Mouse (Mus musculus): ENCODE data around the gene Gm38392. TPM values are rescaled to one million over a fixed set of nuclear protein-coding genes. Genes with fewer than 3 reads are reported as not detected.

Gene Gm38392
- polyA plus RNA-seq, 1 experiment from 2014 or later, result 0.33 TPM

GRCm38 (mm10) chr3:88210121-88210520 is 76.9 kb downstream of the Gm38392 start:
- WGBS, result 10% methylated on average over 2 of the region's 2 CpGs

DNA sequence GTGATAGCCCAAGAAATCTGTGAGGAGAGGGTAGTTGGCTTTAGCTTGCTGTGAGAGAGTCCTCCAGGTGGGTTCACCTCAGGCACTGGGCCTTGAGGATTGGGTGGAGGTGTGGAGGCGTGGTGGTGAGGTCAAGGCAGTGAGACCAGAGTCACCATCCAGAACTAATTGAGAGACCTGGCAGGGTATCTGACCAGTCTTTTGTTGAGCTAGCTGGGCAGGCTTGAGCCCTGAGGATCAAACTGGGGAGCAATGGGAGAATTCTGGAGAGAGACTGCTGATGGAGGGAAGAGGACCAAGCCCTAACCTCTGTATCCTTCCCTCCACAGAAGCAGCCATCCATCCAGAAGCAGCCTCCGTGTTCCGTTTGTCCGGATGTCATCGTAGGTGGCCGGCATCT is 77.7 kb downstream of the Gm38392 start:
- Histone ChIP-seq H3K9ac (peak overlapping the region; percentile 98), H3K9me3 (no peaks in the 10 kb centered on the region), H3K36me3 (0 out of 2 replicates have a peak, but pooled peaks cover 3% of the 10 kb centered on the region), H3K4me1 (replicated peaks) (peaks cover 67% of the 10 kb centered on the region), H3K27me3 (peaks cover 72% of the 10 kb centered on the region), H3K4me2 (peak overlapping the region; percentile 88), H3K4me3 (peak overlapping the region; percentile 82), H3K27ac (replicated peaks) (peak overlapping the region; percentile 98)
- no peak for ATAC-seq (ENCODE audit: low read depth)
- WGBS, result 2% methylated on average over 6 of the region's 6 CpGs

More at GRCm38 (mm10) chr3:88210121-88210520, 76.9 kb downstream of the Gm38392 start:
- H3K9me3 ChIP-seq, result no peaks in the 10 kb centered on the region
- H3K4me1 ChIP-seq (replicated peaks), result peaks cover 66% of the 10 kb centered on the region
- H3K27me3 ChIP-seq, result peaks cover 64% of the 10 kb centered on the region
- H3K9ac ChIP-seq, result peak overlapping the region; percentile 98
- H3K4me3 ChIP-seq, result peak overlapping the region; percentile 82
- peak overlapping the region; percentile 98 for H3K27ac ChIP-seq (replicated peaks)
- ATAC-seq (ENCODE audit: low read depth), result no peak
- H3K4me2 ChIP-seq, result peak overlapping the region; percentile 88
- H3K36me3 ChIP-seq, result 0 out of 2 replicates have a peak, but pooled peaks cover 10% of the 10 kb centered on the region

GRCm38 (mm10) chr3:88208226-88208720 is 78.7 kb downstream of the Gm38392 start:
- peaks cover 73% of the 10 kb centered on the region for H3K4me1 ChIP-seq (replicated peaks)
- no peaks in the 10 kb centered on the region for H3K9me3 ChIP-seq
- peaks cover 82% of the 10 kb centered on the region for H3K27me3 ChIP-seq
- H3K27ac ChIP-seq (replicated peaks), result peak overlapping the region; percentile 98
- peak overlapping the region; percentile 88 for H3K4me2 ChIP-seq
- WGBS, result 3% methylated on average over 3 of the region's 3 CpGs
- peak overlapping the region; percentile 82 for H3K4me3 ChIP-seq
- no peak for ATAC-seq (ENCODE audit: low read depth)
- 0 out of 2 replicates have a peak, but pooled peaks cover 3% of the 10 kb centered on the region for H3K36me3 ChIP-seq
- peak overlapping the region; percentile 98 for H3K9ac ChIP-seq

GRCm38 (mm10) chr3:88207451-88208100 is 79.4 kb downstream of the Gm38392 start:
- WGBS, result under 1% methylated on average over 15 of the region's 15 CpGs
- H3K4me3 ChIP-seq, result peak overlapping the region; percentile 82
- peaks cover 82% of the 10 kb centered on the region for H3K27me3 ChIP-seq
- 0 out of 2 replicates have a peak, but pooled peaks cover 3% of the 10 kb centered on the region for H3K36me3 ChIP-seq
- ATAC-seq (ENCODE audit: low read depth), result no peak
- no peaks in the 10 kb centered on the region for H3K9me3 ChIP-seq
- H3K4me2 ChIP-seq, result peak overlapping the region; percentile 88
- peaks cover 74% of the 10 kb centered on the region for H3K4me1 ChIP-seq (replicated peaks)
- H3K27ac ChIP-seq (replicated peaks), result peak overlapping the region; percentile 98
- peak overlapping the region; percentile 98 for H3K9ac ChIP-seq

- H3K4me3 ChIP-seq, result peak overlapping the region; percentile 82
- peak overlapping the region; percentile 98 for H3K9ac ChIP-seq
- peak overlapping the region; percentile 98 for H3K27ac ChIP-seq (replicated peaks)
- H3K4me1 ChIP-seq (replicated peaks), result peaks cover 74% of the 10 kb centered on the region
- no peaks in the 10 kb centered on the region for H3K9me3 ChIP-seq
- under 1% methylated on average over 14 of the region's 14 CpGs for WGBS
- peak overlapping the region; percentile 88 for H3K4me2 ChIP-seq
- ATAC-seq (ENCODE audit: low read depth), result peak; percentile 24
- H3K36me3 ChIP-seq, result 0 out of 2 replicates have a peak, but pooled peaks cover 3% of the 10 kb centered on the region
- H3K27me3 ChIP-seq, result peaks cover 82% of the 10 kb centered on the region
Measured at GRCm38 (mm10) chr3:88206901-88207371, 80.1 kb downstream of the Gm38392 start.

GRCm38 (mm10) chr3:88206500-88206899 is 80.5 kb downstream of the Gm38392 start:
- peak overlapping the region; percentile 98 for H3K27ac ChIP-seq (replicated peaks)
- H3K9ac ChIP-seq, result peak overlapping the region; percentile 98
- H3K36me3 ChIP-seq, result 0 out of 2 replicates have a peak, but pooled peaks cover 3% of the 10 kb centered on the region
- peaks cover 74% of the 10 kb centered on the region for H3K4me1 ChIP-seq (replicated peaks)
- H3K27me3 ChIP-seq, result peaks cover 82% of the 10 kb centered on the region
- H3K9me3 ChIP-seq, result no peaks in the 10 kb centered on the region
- H3K4me3 ChIP-seq, result peak overlapping the region; percentile 82
- 3% methylated on average over 3 of the region's 3 CpGs for WGBS
- peak; percentile 42 for ATAC-seq (ENCODE audit: low read depth)
- peak overlapping the region; percentile 88 for H3K4me2 ChIP-seq

DNA sequence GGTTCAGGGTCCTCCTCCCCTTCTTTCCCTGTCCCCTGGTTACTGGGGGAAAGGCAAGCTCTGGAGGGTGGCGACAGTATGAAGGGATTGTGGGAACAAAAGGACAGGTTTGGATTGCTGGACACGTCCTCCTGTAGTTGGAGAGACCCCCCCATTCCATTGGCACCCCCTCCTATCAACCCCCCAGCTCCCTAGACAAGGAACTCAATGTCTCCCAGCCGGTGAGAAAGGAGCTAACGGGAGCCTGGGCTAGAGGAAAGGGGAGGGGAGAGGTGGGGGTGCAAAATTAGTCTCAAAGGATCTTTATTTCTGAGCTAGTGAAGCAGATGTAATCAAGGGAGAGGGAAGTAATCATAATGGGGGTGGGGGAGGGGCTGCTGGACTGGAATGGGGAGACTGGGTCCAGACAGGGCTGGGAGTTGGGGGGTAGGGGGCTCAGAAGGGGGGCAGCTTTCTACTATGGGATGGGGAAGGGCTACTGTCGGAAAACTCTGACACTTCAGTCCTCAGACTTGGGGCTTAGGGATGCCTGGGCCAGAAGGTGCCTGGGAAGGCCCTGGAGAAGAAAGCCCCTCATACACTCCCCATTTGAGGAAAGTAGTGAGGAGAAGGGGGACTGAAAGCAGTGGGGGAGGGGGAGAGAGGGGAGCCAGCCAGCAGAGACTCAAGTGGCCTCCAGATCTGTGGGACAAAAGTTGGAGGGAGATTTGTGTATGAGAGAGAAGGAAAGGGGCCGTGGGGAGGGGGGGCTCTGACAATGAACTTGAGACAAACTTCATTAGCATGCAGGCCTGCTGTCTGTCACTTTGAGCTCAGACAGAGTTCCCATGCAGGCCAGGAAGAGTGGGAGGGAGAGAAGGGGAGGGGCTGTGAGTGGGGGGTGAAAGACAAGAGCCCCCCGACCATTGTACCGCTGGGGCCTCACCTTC is 81.2 kb downstream of the Gm38392 start:
- Histone ChIP-seq H3K4me3 (peak overlapping the region; percentile 82), H3K27me3 (peaks cover 78% of the 10 kb centered on the region), H3K4me1 (replicated peaks) (peaks cover 74% of the 10 kb centered on the region), H3K4me2 (peak overlapping the region; percentile 88), H3K9me3 (no peaks in the 10 kb centered on the region), H3K27ac (replicated peaks) (peak overlapping the region; percentile 98), H3K9ac (peak overlapping the region; percentile 98), H3K36me3 (0 out of 2 replicates have a peak, but pooled peaks cover 1% of the 10 kb centered on the region)
- ATAC-seq (ENCODE audit: low read depth), result peak; percentile 70
- 0% methylated on average over 8 of the region's 8 CpGs for WGBS

GRCm38 (mm10) chr3:88205176-88205562 is 81.8 kb downstream of the Gm38392 start:
- Histone ChIP-seq H3K4me2 (peak overlapping the region; percentile 88), H3K9me3 (no peaks in the 10 kb centered on the region), H3K9ac (peak overlapping the region; percentile 98), H3K4me3 (peak overlapping the region; percentile 82), H3K27ac (replicated peaks) (peak overlapping the region; percentile 98), H3K27me3 (peaks cover 72% of the 10 kb centered on the region), H3K36me3 (no peaks in the 10 kb centered on the region), H3K4me1 (replicated peaks) (peaks cover 74% of the 10 kb centered on the region)
- peak; percentile 24 for ATAC-seq (ENCODE audit: low read depth)
- WGBS, result 10% methylated on average over 4 of the region's 4 CpGs

GRCm38 (mm10) chr3:88204751-88205150 is 82.3 kb downstream of the Gm38392 start:
- H3K4me3 ChIP-seq, result peak overlapping the region; percentile 82; the same call in 1 of the 2 replicates
- peaks cover 73% of the 10 kb centered on the region for H3K4me1 ChIP-seq (replicated peaks)
- H3K36me3 ChIP-seq, result no peaks in the 10 kb centered on the region
- peaks cover 67% of the 10 kb centered on the region for H3K27me3 ChIP-seq
- no peaks in the 10 kb centered on the region for H3K9me3 ChIP-seq
- WGBS, result 11% methylated on average over 1 of the region's 1 CpGs
- ATAC-seq (ENCODE audit: low read depth), result no peak
- H3K4me2 ChIP-seq, result peak overlapping the region; percentile 88
- H3K27ac ChIP-seq (replicated peaks), result peak overlapping the region; percentile 98
- peak overlapping the region; percentile 98 for H3K9ac ChIP-seq

GRCm38 (mm10) chr3:88203999-88204700 is 82.9 kb downstream of the Gm38392 start:
- H3K4me2 ChIP-seq, result peak overlapping the region; percentile 88
- peaks cover 65% of the 10 kb centered on the region for H3K27me3 ChIP-seq
- peak overlapping the region; percentile 98 for H3K27ac ChIP-seq (replicated peaks)
- no peaks in the 10 kb centered on the region for H3K9me3 ChIP-seq
- H3K9ac ChIP-seq, result peak overlapping the region; percentile 98
- WGBS, result 4% methylated on average over 7 of the region's 7 CpGs
- no peak overlapping the region for H3K4me3 ChIP-seq
- peaks cover 77% of the 10 kb centered on the region for H3K4me1 ChIP-seq (replicated peaks)
- ATAC-seq (ENCODE audit: low read depth), result no peak
- H3K36me3 ChIP-seq, result no peaks in the 10 kb centered on the region

DNA sequence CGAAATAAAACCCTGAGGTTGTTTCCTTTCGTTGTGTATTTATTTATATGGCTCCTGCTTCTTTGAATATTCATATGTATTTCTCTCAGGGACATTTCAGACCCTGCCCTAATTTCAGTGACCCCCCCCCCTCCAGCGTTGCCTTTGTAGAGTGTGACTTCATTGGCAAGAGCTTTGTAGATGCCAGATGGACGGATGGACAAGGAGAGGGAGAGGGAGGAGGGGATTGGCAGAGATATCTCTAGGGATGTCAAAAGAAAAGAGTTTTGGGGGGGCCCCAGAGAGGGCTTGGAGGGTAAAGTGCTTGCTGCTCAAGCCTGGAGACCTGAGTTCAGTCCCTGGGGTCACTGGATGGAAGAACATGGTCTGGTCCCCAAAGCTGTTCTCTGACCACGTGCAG is 83.6 kb downstream of the Gm38392 start:
- Histone ChIP-seq H3K4me2 (peak overlapping the region; percentile 88), H3K4me1 (replicated peaks) (peaks cover 83% of the 10 kb centered on the region), H3K9ac (peak overlapping the region; percentile 98), H3K4me3 (no peak overlapping the region), H3K27me3 (peaks cover 66% of the 10 kb centered on the region), H3K36me3 (no peaks in the 10 kb centered on the region), H3K27ac (replicated peaks) (peak overlapping the region; percentile 98), H3K9me3 (no peaks in the 10 kb centered on the region)
- WGBS, result 3% methylated on average over 5 of the region's 5 CpGs
- no peak for ATAC-seq (ENCODE audit: low read depth)
